Mouse (Mus musculus) heart, postnatal 4 days (tissue): Measurements from ENCODE around the gene Cdk14. TPM values are rescaled to one million over a fixed set of nuclear protein-coding genes. Genes with fewer than 3 reads are reported as not detected.

ENCODE experiments used
- DNase-seq: peaks from one replicate; pipeline ENCODE4 v3.0.0; 2021
- total RNA-seq, 2 experiments: library from RNA; stranded (reverse); gene quantifications; 2 replicates each; pipeline ENCODE4 v1.2.3; 2021

Gene Cdk14
- total RNA-seq, 2 experiments from 2014 or later: 26.6 to 27.4 TPM

- no peak for DNase-seq
These were observed 585.2 kb downstream of the Cdk14 start for GRCm38 (mm10) chr5:4834819-4835480.

- DNase-seq: no peak
These were observed 586.2 kb downstream of the Cdk14 start for GRCm38 (mm10) chr5:4833940-4834339.

- DNase-seq: no peak
These were observed 593.2 kb downstream of the Cdk14 start for GRCm38 (mm10) chr5:4826886-4827285.

GRCm38 (mm10) chr5:4825951-4826350 is 594.2 kb downstream of the Cdk14 start:
- DNase-seq: peak; percentile 36

GRCm38 (mm10) chr5:4825076-4825475 is 595.0 kb downstream of the Cdk14 start:
- no peak for DNase-seq

- no peak for DNase-seq
These were observed 595.9 kb downstream of the Cdk14 start for GRCm38 (mm10) chr5:4824171-4824570.

GRCm38 (mm10) chr5:4822041-4822440 is 598.1 kb downstream of the Cdk14 start:
- DNase-seq: no peak

GRCm38 (mm10) chr5:4821368-4821771 is 598.7 kb downstream of the Cdk14 start:
- no peak for DNase-seq

GRCm38 (mm10) chr5:4816981-4817380 is 603.1 kb downstream of the Cdk14 start:
- peak; percentile 32 for DNase-seq

- DNase-seq: no peak
These were observed 605.5 kb downstream of the Cdk14 start for GRCm38 (mm10) chr5:4814465-4815204.

- no peak for DNase-seq
These were observed 606.8 kb downstream of the Cdk14 start for GRCm38 (mm10) chr5:4813357-4813756.

GRCm38 (mm10) chr5:4812036-4812729 is 607.9 kb downstream of the Cdk14 start:
- DNase-seq: no peak

- DNase-seq: no peak
These were observed 614.9 kb downstream of the Cdk14 start for GRCm38 (mm10) chr5:4805228-4805627.

GRCm38 (mm10) chr5:4803708-4804107 is 616.4 kb downstream of the Cdk14 start:
- DNase-seq: no peak

GRCm38 (mm10) chr5:4801971-4802370 is 618.1 kb downstream of the Cdk14 start:
- DNase-seq: no peak

- DNase-seq: no peak
These were observed 618.8 kb downstream of the Cdk14 start for GRCm38 (mm10) chr5:4801096-4801850.

GRCm38 (mm10) chr5:4791219-4791618 is 628.9 kb downstream of the Cdk14 start:
- no peak for DNase-seq

- DNase-seq: no peak
These were observed 629.8 kb downstream of the Cdk14 start for GRCm38 (mm10) chr5:4790265-4790664.

GRCm38 (mm10) chr5:4788484-4788883 is 631.6 kb downstream of the Cdk14 start:
- DNase-seq: no peak

- DNase-seq: no peak
These were observed 633.3 kb downstream of the Cdk14 start for GRCm38 (mm10) chr5:4786816-4787215.

GRCm38 (mm10) chr5:4778274-4778673 is 641.8 kb downstream of the Cdk14 start:
- no peak for DNase-seq

- no peak for DNase-seq
These were observed 643.6 kb downstream of the Cdk14 start for GRCm38 (mm10) chr5:4776495-4776894.
